In the genomic region with DNA sequence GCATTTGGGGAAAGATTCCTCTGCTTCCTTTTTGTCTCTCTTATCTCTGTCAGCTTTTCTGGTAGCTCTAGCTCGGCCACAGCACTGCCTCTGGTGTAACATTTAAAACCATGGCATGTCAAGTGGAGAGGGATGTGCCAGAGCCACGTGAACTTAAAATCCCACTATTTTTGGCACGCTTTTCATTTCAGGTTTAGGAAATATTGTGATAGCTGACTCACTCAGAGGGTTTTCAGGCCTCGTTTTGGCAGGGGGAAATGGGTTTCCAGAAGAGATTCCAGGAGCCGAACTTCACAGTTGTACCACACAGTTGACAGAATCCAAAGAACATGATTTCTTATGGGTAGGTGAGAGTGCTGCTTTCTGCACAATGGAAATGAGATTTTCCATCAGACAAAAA, we compare ENCODE assay signal across 32 mouse cellular contexts.
A peak's percentile ranks its signal among the peaks of the same experiment; 100 is the strongest.
DNase-seq lines count a peak whose midpoint lies in the region; ATAC-seq and TF ChIP-seq lines count a peak whose summit lies in the region.
"Had no signal": no experiment of that assay in that cellular context is flagged by ENCODE, and none has a peak within 500 bp of the region (broad histone marks: within the 10 kb centered on the region; RNA-seq: fewer than 3 reads in every experiment).

No protein-coding gene starts in this region.

- TF ChIP-seq CTCF in forebrain, postnatal 0 days (IDR thresholded peaks at IDR 0.05; ENCODE audit: low read depth): no peak
- no peak for TF ChIP-seq CTCF in left cerebral cortex, adult 2 months (IDR thresholded peaks at IDR 0.05)
- no peak for TF ChIP-seq CTCF in gastrocnemius, adult 2 months (IDR thresholded peaks at IDR 0.05)

- no peaks in the 10 kb centered on the region for H3K9me3 ChIP-seq in forebrain, postnatal 0 days (ENCODE audit: low read length)
- H3K9me3 ChIP-seq in forebrain, embryonic 13.5 days (replicated peaks): no peaks in the 10 kb centered on the region
- H3K9me3 ChIP-seq: embryonic facial prominence, embryonic 12.5 days; forebrain, embryonic 10.5 days; heart, embryonic 13.5 days; hindbrain, embryonic 12.5 days; intestine, embryonic 15.5 days; limb, embryonic 13.5 days; lung, embryonic 15.5 days; midbrain, embryonic 10.5 days; midbrain, embryonic 15.5 days had no signal

- no peak overlapping the region for H3K27ac ChIP-seq in forebrain, postnatal 0 days (ENCODE audit: low read depth, low read length)
- no peak overlapping the region for H3K27ac ChIP-seq in forebrain, embryonic 13.5 days
- peak overlapping the region; percentile 53; the same call in 1 of the 2 replicates for H3K27ac ChIP-seq in left cerebral cortex, adult 2 months
- H3K27ac ChIP-seq in gastrocnemius, adult 2 months: no peak overlapping the region
- H3K27ac ChIP-seq: embryonic facial prominence, embryonic 12.5 days; forebrain, embryonic 10.5 days; heart, embryonic 13.5 days; hindbrain, embryonic 12.5 days; hindbrain, postnatal 0 days; intestine, embryonic 15.5 days; limb, embryonic 13.5 days; lung, embryonic 15.5 days; midbrain, embryonic 10.5 days; midbrain, embryonic 15.5 days had no signal

- DNase-seq in forebrain, postnatal 0 days: peak; percentile 2
- DNase-seq in brain, adult 2 months (ENCODE audit: low read depth, low spot score): peak; percentile 77
- DNase-seq in left cerebral cortex, adult 2 months (ENCODE audit: extremely low spot score in 1 of 2, low spot score in 2 of 2): peak; percentile 9 to 22
- DNase-seq in left cerebral cortex, postnatal 36 days (ENCODE audit: low spot score in 2 of 2): peak; percentile 35 to 41
- DNase-seq in kidney, postnatal 14 days: no peak
- no peak for DNase-seq in gastrocnemius, adult 2 months
- DNase-seq in heart, postnatal 25 days (ENCODE audit: low spot score): no peak
- DNase-seq: adrenal gland, adult 8-10 months; cerebellum, adult 9-11 months; embryo, embryonic 11 days; gastrocnemius, postnatal 10 days; heart, postnatal 10 days; kidney, adult 2 months; kidney, postnatal 4 days; layer of hippocampus, postnatal 36 days; spleen, adult 18-20 months; thymus, adult 18-20 months; thymus, postnatal 25 days had no signal

- H3K9ac ChIP-seq in forebrain, postnatal 0 days: no peak overlapping the region
- no peak overlapping the region for H3K9ac ChIP-seq in forebrain, embryonic 13.5 days
- H3K9ac ChIP-seq: embryonic facial prominence, embryonic 12.5 days; heart, embryonic 13.5 days; hindbrain, embryonic 12.5 days; intestine, embryonic 15.5 days; limb, embryonic 13.5 days; lung, embryonic 15.5 days; midbrain, embryonic 15.5 days had no signal

- H3K27me3 ChIP-seq in forebrain, postnatal 0 days (ENCODE audit: insufficient read depth, low read length): no peaks in the 10 kb centered on the region
- no peaks in the 10 kb centered on the region for H3K27me3 ChIP-seq in forebrain, embryonic 13.5 days
- H3K27me3 ChIP-seq: CH12.LX; embryonic facial prominence, embryonic 12.5 days; heart, embryonic 13.5 days; hindbrain, embryonic 12.5 days; intestine, embryonic 15.5 days; limb, embryonic 13.5 days; lung, embryonic 15.5 days; midbrain, embryonic 15.5 days had no signal

- intact Hi-C loops in left cerebral cortex, adult 2 months (cut with DNase I): loop anchor here (2.0 kb wide), 1 partner anchor 760 kb away; no protein-coding TSS in a partner anchor
- intact Hi-C loops in left cerebral cortex, postnatal 36 days (cut with DNase I): no loop called here
- intact Hi-C loops in gastrocnemius, adult 2 months (cut with DNase I): no loop called here
- intact Hi-C loops in heart, postnatal 25 days (cut with DNase I): no loop called here

- no peaks in the 10 kb centered on the region for H3K36me3 ChIP-seq in forebrain, postnatal 0 days (ENCODE audit: insufficient read depth)
- H3K36me3 ChIP-seq in forebrain, embryonic 13.5 days (ENCODE audit: poor library complexity, severe bottlenecking): no peaks in the 10 kb centered on the region
- H3K36me3 ChIP-seq: embryonic facial prominence, embryonic 12.5 days; forebrain, embryonic 10.5 days; heart, embryonic 13.5 days; hindbrain, embryonic 12.5 days; intestine, embryonic 15.5 days; limb, embryonic 13.5 days; lung, embryonic 15.5 days; midbrain, embryonic 10.5 days; midbrain, embryonic 15.5 days had no signal

- H3K4me2 ChIP-seq in forebrain, postnatal 0 days (ENCODE audit: low read depth): no peak overlapping the region
- no peak overlapping the region for H3K4me2 ChIP-seq in forebrain, embryonic 13.5 days
- H3K4me2 ChIP-seq: embryonic facial prominence, embryonic 12.5 days; heart, embryonic 13.5 days; hindbrain, embryonic 12.5 days; intestine, embryonic 15.5 days; limb, embryonic 13.5 days; liver, embryonic 11.5 days; lung, embryonic 15.5 days; midbrain, embryonic 15.5 days had no signal

- H3K4me1 ChIP-seq in forebrain, postnatal 0 days (ENCODE audit: insufficient read depth): no peaks in the 10 kb centered on the region
- no peaks in the 10 kb centered on the region for H3K4me1 ChIP-seq in forebrain, embryonic 13.5 days
- H3K4me1 ChIP-seq: embryonic facial prominence, embryonic 12.5 days; forebrain, embryonic 10.5 days; heart, embryonic 13.5 days; hindbrain, embryonic 12.5 days; intestine, embryonic 15.5 days; limb, embryonic 13.5 days; lung, embryonic 15.5 days; midbrain, embryonic 10.5 days; midbrain, embryonic 15.5 days had no signal

- 69% methylated on average over 5 of the region's 5 CpGs for WGBS in forebrain, postnatal 0 days
- 86% methylated on average over 5 of the region's 5 CpGs for WGBS in forebrain, embryonic 13.5 days

- no peak overlapping the region for H3K4me3 ChIP-seq in forebrain, postnatal 0 days (ENCODE audit: low read depth, low read length)
- H3K4me3 ChIP-seq in forebrain, embryonic 13.5 days: no peak overlapping the region
- H3K4me3 ChIP-seq in left cerebral cortex, adult 2 months: no peak overlapping the region
- H3K4me3 ChIP-seq in gastrocnemius, adult 2 months: no peak overlapping the region
- H3K4me3 ChIP-seq: embryonic facial prominence, embryonic 12.5 days; forebrain, embryonic 10.5 days; heart, embryonic 13.5 days; hindbrain, embryonic 12.5 days; intestine, embryonic 15.5 days; limb, embryonic 13.5 days; lung, embryonic 15.5 days; midbrain, embryonic 10.5 days; midbrain, embryonic 15.5 days had no signal

- ATAC-seq in forebrain, postnatal 0 days: no peak
- ATAC-seq in forebrain, embryonic 13.5 days: no peak
- ATAC-seq: forebrain, embryonic 16.5 days; hindbrain, postnatal 0 days; intestine, embryonic 15.5 days; midbrain, embryonic 15.5 days had no signal

Comparison
In these comparisons a context has a peak if more than half of its experiments do, and no peak if none do; other contexts are left out.
1. DNase-seq: peak in forebrain, postnatal 0 days (single experiment), brain, adult 2 months (single experiment), left cerebral cortex, adult 2 months (2 of 2) and left cerebral cortex, postnatal 36 days (2 of 2); none in kidney, postnatal 14 days (single experiment), gastrocnemius, adult 2 months (single experiment) and heart, postnatal 25 days (single experiment).